Mouse (Mus musculus) cerebellum, adult 2 months (tissue): ENCODE data around the gene Rb1.

Source experiments
- CTCF ChIP-seq: fragments of 200-500 bp; IDR thresholded peaks from 2 replicates; pipeline ENCODE4 v1.5.1; 2011; ENCODE audit warnings: low read depth, mild to moderate bottlenecking, control low read depth, low read length, moderate library complexity, borderline replicate concordance; ENCODE audit not compliant: insufficient read depth
- POLR2A ChIP-seq: fragments of 200-500 bp; IDR thresholded peaks from 2 replicates; pipeline ENCODE4 v1.6.1; 2011; ENCODE audit warnings: low read length, control low read depth, borderline replicate concordance; ENCODE audit not compliant: insufficient read depth

GRCm38 (mm10) chr14:73244061-73244597 lies 81.5 kb downstream of the Rb1 start:
- no peak for TF ChIP-seq POLR2A
- TF ChIP-seq CTCF: no peak
